Mouse (Mus musculus) left cerebral cortex, adult 9 months (tissue): ENCODE results near the gene Ccl27a.

Experiments used
- DNase-seq, 2 experiments: peaks; one replicate each; pipeline ENCODE4 v3.0.0; 2022; ENCODE audit warnings: low spot score in 2 of 2

Ccl27a gene

DNA sequence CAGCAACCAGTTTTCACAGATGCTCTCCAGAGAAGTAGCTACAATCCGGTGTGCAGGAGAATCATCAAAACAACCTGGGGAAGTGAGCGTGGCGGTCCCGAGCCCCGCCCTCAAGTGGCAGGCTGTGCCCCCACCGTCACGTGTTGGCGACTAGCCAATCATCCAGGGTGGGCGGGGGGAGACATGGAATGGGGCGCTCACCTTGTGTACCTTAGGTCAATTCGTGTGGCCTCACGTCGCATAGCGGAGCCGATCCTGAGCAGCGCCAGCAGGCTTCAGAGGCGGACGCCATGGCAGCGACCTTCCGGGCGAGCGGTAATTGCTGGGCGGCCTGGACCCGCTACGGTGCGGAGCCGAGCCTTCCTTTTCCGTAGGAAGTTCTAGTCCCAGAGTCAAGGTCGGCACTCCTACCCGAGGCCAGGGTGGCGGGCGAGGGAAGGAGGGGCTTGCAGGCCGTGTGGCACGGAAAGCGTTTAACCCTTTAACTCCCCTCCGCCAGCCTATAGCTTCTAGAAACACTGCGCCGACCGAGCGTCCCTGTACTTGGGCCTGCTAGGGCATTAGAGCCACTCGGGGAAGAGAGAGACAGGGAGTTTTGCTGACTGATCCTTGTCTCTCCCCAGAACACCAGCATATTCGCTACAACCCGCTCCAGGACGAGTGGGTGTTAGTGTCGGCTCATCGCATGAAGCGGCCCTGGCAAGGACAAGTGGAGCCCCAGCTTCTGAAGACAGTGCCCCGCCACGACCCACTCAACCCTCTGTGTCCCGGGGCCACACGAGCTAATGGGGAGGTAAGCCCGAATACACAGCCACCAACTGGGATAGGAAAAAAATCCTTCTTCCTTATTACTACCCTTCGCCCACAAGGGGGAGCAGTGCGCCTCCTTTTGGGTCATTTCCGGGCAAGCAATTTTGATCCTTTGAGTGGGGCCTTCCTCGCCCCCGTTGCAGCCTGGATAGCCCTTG lies 18.4 kb downstream of the Ccl27a start, which contains the start of gene Sigmar1:
Gene Sigmar1, minus strand, starts transcription at position 820 of the 968 bp plus-strand sequence.
- DNase-seq = peak; percentile 56 to 86

GRCm38 (mm10) chr4:41754797-41755337 lies 19.2 kb downstream of the Ccl27a start, which contains the start of gene Galt:
Gene Galt (plus strand): TSS chr4:41755228.
- DNase-seq = peak in 1 of 2 experiments; percentile 61

- no peak for DNase-seq
Measured at GRCm38 (mm10) chr4:41745021-41745420, 29.0 kb downstream of the Ccl27a start.

DNA sequence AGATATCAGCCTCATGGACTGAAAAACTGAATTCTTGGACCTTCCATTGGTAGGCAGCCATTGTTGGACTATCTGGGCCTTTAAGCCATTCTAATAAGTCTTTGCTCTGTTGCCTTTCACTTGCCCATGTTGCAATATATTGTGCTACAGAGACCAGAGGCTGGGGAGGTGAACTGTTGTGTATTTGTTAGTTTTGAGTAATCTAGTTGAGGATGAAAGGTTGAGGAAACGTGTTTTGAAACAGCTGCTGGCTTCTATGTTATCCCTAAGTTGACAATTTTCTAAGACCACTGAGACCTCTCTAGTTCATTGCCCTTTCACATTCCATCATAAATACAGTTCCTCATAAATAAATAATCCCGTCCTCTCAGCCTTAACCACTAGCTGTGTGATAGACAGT lies 29.9 kb downstream of the Ccl27a start:
- DNase-seq = no peak

- peak; percentile 88 to 95 for DNase-seq
Measured at GRCm38 (mm10) chr4:41741158-41741560, 32.9 kb downstream of the Ccl27a start.

DNA sequence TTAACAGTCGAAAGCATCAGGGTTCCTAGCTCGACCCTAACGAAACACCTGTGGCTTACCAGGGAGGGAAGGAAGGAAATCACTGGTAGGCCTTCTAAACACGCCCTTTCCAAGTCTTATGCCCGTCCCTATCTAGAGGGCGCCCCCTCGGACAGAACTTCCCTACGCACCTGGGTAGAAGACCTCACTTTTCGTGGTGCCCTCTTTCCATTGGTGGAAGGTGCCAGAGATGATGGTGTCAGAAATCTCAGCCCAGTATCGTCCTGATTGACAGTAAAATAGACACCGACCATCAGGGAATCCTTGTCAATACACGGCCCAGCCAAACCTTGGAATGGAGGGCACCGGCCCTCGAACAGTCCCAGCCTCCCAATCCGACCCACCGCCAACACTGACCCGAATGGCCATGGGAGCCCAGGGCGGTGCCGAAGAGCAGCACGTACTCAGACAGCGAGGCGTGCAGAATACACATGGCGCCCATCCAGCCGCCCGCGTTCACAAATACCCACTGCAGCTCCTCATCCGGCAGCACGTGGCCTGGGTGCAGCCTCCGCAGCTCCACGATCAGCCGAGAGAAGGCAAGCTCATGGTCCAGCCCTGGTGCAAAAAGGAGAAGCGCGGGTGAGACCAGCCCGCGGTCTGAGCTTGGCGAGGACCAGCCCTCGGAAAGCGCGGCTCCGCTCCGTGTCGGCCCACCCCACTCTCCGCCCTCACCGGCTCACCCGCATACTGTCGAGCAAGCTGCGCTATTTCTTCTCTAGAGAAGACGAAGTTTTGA lies 33.5 kb downstream of the Ccl27a start:
- DNase-seq = peak in 1 of 2 experiments; percentile 76

DNA sequence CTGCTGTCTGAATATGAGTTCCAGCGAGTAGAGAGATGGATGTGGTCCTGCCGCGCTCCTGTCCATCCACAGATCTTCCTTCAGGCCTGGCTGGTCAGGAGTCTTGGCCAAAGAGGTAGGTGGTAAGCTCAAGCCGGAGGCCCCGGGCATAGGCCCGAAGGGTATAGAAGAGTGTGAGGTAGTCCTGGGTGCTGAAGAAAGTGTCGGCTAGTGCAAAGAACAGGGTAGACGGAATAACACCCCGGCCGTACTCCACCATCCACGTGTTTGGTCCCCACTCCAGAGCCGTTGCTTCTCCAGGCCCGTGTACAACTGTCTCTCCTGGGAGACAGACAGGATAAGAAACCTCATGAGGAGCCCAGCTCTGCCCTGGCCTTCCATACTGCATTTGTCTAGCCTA lies 34.8 kb downstream of the Ccl27a start:
- no peak for DNase-seq

DNA sequence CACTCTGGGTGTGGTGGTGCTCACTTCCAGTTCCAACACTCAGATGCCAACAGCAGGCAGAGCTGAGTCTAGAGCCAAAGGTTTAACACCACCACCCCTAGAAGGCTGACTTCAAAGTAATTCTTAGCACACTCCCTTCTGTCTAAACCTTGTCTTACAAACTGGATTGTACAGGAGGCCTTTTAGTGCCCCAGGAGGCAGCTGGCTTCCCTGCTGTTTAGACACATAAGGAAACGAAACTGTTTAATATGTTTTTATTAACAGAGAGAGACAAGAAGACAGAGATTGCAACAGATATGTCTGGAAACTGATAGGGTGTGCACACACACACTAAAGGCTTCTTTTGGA lies 35.8 kb downstream of the Ccl27a start:
- DNase-seq = no peak

DNA sequence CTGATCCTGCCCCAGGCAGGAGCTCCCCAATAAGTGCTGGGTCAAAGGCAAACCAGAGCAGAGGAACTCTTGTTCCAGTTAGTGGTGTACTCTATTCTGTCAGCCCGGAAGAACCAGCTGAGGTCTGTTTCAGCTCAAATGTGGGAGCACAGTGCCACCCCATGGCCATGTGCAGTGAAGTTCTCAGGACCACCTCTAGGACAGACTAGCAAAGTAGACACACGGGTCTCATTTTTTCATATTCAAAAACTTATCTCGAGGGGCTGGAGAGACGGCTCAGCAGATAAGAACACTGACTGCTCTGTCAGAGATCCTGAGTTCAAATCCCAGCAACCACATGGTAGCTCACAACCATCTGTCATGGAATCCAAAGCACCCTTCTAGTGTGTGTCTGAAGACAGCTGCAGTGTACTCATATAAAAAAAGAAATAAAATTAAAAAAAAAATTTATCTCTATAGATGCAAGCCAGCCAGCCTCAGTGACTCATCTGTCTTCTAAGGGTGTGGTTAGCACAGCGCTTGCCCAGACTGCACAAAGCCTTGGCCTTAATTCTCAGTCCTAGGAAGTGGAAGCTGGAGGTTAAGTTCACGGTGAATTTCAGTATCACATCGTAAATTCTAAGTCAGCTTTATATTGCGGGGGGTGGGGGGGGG lies 36.3 kb downstream of the Ccl27a start:
- peak in 1 of 2 experiments; percentile 83 for DNase-seq

DNA sequence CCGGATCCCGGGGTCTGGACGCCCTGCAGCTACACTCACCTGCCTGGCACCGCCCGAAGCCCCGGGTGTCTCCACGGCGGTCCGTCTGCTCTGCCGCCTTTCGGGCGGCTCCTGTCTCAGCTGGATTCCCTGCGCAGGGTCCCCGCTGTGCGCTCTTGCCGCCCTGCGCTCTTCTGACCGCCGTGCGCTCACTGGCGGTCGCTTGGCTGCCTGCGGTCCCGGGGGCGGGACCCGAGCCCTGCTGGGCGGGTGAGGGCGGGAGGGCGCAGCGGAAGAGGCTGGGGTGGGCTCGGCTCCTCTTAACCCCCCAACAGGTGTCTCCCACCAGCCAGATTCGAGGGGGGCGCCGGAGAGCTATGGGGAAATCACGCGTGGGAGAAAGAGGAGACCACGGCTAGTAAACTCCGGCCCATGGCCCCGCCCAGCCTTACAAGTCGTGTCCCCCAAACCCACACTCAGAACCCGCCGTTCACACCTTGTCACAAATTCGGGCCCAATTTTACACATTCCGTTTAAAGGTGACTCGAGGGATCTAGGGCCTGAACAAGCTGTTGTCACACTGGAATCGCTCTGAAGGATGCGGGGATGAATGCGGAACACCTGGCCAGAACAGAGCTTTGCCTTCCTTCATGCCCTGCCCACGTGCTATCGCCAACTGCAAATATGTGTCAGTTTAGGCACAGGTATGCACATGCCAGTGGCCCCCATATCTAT lies 42.8 kb downstream of the Ccl27a start, which contains the start of gene Arid3c:
Gene Arid3c, minus strand, starts transcription at position 91 of the 714 bp plus-strand sequence.
- no peak for DNase-seq

GRCm38 (mm10) chr4:41726826-41727621 lies 47.0 kb downstream of the Ccl27a start:
- DNase-seq = no peak

- DNase-seq = peak; percentile 95 to 96
Measured at GRCm38 (mm10) chr4:41722918-41723351, 51.1 kb downstream of the Ccl27a start, which contains the start of gene Dctn3. Gene Dctn3 (minus strand): TSS chr4:41723170.
